Mouse (Mus musculus): ENCODE data around the gene Ccdc9b. TPM values are rescaled to one million over a fixed set of nuclear protein-coding genes. Genes with fewer than 3 reads are reported as not detected.

Gene Ccdc9b
- polyA plus RNA-seq, 1 experiment from 2014 or later: 0.36 TPM

DNA sequence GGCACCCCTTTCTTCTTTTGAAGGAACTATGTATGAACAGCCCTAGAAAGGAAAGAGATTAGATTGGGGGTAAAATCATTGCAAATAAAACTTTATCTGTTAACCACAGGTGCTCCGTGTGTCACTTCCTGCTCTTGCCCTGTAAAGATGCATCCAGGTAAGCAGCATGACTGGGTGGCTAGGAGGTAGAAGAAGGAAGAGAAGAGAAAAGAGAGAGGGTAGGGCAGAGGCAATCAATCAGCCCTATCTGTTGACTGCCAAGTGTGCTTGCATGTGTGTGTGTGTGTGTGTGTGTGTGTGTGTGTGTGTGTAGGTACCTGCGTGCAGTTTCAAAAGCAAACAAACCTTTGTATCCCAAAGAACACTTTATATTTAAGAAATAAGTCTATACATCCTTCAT is 12.1 kb upstream of the Ccdc9b start:
- DNase-seq (ENCODE audit: low spot score): no peak
- Histone ChIP-seq H3K4me3 (ENCODE audit: low read depth, low read length) (no peak overlapping the region), H3K4me1 (replicated peaks; ENCODE audit: control insufficient read depth, insufficient read depth, low read length) (no peaks in the 10 kb centered on the region; the same call in 1 of the 2 replicates), H3K27me3 (ENCODE audit: control insufficient read depth, insufficient read depth, low read length) (no peaks in the 10 kb centered on the region), H3K9ac (ENCODE audit: low read length) (no peak overlapping the region), H3K27ac (ENCODE audit: low read depth, low read length) (no peak overlapping the region), H3K36me3 (ENCODE audit: control insufficient read depth, insufficient read depth, low read length) (no peaks in the 10 kb centered on the region), H3K9me3 (ENCODE audit: control insufficient read depth, low read length) (no peaks in the 10 kb centered on the region), H3K4me2 (ENCODE audit: low read depth, low read length, severe bottlenecking) (no peak overlapping the region)
- 92% methylated on average over 2 of the region's 2 CpGs for WGBS
- no peak for ATAC-seq (replicated peaks; ENCODE audit: low FRiP score)

GRCm38 (mm10) chr2:118772158-118772874 is 9.9 kb upstream of the Ccdc9b start, which contains the start of gene Phgr1:
Gene Phgr1 (plus strand): TSS chr2:118772769.
- Histone ChIP-seq H3K9ac (ENCODE audit: low read length) (no peak within 1 kb of the TSS), H3K27me3 (ENCODE audit: control insufficient read depth, insufficient read depth, low read length) (no peaks in the 10 kb centered on the region), H3K36me3 (ENCODE audit: control insufficient read depth, insufficient read depth, low read length) (no peaks in the 10 kb centered on the region), H3K4me2 (ENCODE audit: low read depth, low read length, severe bottlenecking) (no peak within 1 kb of the TSS), H3K27ac (ENCODE audit: low read depth, low read length) (no peak within 1 kb of the TSS), H3K9me3 (ENCODE audit: control insufficient read depth, low read length) (no peaks in the 10 kb centered on the region), H3K4me1 (replicated peaks; ENCODE audit: control insufficient read depth, insufficient read depth, low read length) (no peaks in the 10 kb centered on the region), H3K4me3 (ENCODE audit: low read depth, low read length) (no peak within 1 kb of the TSS)
- WGBS: 85% methylated on average over 6 of the region's 6 CpGs
- DNase-seq (ENCODE audit: low spot score) (no peak), ATAC-seq (replicated peaks; ENCODE audit: low FRiP score) (no peak)

GRCm38 (mm10) chr2:118766041-118767033 is 3.9 kb upstream of the Ccdc9b start:
- no peak overlapping the region for H3K4me3 ChIP-seq (ENCODE audit: low read depth, low read length)
- no peak for ATAC-seq (replicated peaks; ENCODE audit: low FRiP score)
- H3K9ac ChIP-seq (ENCODE audit: low read length): no peak overlapping the region
- no peaks in the 10 kb centered on the region for H3K9me3 ChIP-seq (ENCODE audit: control insufficient read depth, low read length)
- DNase-seq (ENCODE audit: low spot score): no peak
- H3K27me3 ChIP-seq (ENCODE audit: control insufficient read depth, insufficient read depth, low read length): peaks cover 5% of the 10 kb centered on the region
- H3K36me3 ChIP-seq (ENCODE audit: control insufficient read depth, insufficient read depth, low read length): no peaks in the 10 kb centered on the region
- H3K4me2 ChIP-seq (ENCODE audit: low read depth, low read length, severe bottlenecking): no peak overlapping the region
- H3K27ac ChIP-seq (ENCODE audit: low read depth, low read length): no peak overlapping the region
- WGBS: 76% methylated on average over 10 of the region's 10 CpGs
- peaks cover 20% of the 10 kb centered on the region for H3K4me1 ChIP-seq (replicated peaks; ENCODE audit: control insufficient read depth, insufficient read depth, low read length)

- peaks cover 7% of the 10 kb centered on the region for H3K27me3 ChIP-seq (ENCODE audit: control insufficient read depth, insufficient read depth, low read length)
- H3K9ac ChIP-seq (ENCODE audit: low read length): no peak overlapping the region
- ATAC-seq (replicated peaks; ENCODE audit: low FRiP score): no peak
- H3K4me1 ChIP-seq (replicated peaks; ENCODE audit: control insufficient read depth, insufficient read depth, low read length): peaks cover 25% of the 10 kb centered on the region
- H3K9me3 ChIP-seq (ENCODE audit: control insufficient read depth, low read length): no peaks in the 10 kb centered on the region
- no peak for DNase-seq (ENCODE audit: low spot score)
- 87% methylated on average over 5 of the region's 5 CpGs for WGBS
- no peak overlapping the region for H3K27ac ChIP-seq (ENCODE audit: low read depth, low read length)
- no peak overlapping the region for H3K4me2 ChIP-seq (ENCODE audit: low read depth, low read length, severe bottlenecking)
- no peak overlapping the region for H3K4me3 ChIP-seq (ENCODE audit: low read depth, low read length)
- no peaks in the 10 kb centered on the region for H3K36me3 ChIP-seq (ENCODE audit: control insufficient read depth, insufficient read depth, low read length)
Observed at GRCm38 (mm10) chr2:118764875-118765274, 2.4 kb upstream of the Ccdc9b start.

DNA sequence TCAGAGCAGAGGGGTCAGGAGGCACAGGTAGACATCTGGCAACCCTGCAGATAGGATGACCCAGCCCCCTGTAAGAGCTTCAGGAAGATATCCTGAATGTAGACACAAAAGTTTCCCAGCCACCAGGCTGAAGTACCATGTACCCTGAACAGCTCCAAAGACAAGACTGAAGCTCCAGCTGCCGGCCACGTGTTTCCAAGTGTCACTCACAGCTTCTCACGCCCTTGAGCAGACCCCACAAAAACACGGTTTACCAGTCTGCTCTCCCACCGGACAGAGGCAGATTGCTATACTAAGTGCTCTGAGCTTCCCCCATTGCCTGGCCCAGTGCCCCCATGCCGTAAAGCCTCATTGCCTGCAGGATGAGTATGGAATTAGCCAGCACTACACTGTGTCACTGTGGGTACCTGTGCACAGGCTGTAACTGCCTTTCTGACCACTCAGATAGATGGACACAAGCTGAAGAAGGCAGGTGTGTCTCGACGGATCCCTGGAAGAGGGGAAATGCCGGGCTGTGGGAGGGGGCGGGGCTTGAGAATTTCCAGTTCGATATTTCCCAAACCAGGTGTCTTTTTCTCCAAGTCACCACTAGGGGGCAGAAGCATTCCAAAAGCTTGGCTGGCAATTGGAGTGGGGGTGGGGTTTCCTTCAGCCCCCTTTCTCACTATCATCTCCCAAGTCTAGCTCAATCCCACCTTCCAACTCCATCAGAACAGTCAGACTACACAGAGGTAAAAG is 1.8 kb upstream of the Ccdc9b start:
- H3K9ac ChIP-seq (ENCODE audit: low read length): no peak overlapping the region
- no peak overlapping the region for H3K4me3 ChIP-seq (ENCODE audit: low read depth, low read length)
- ATAC-seq (replicated peaks; ENCODE audit: low FRiP score) (no peak), DNase-seq (ENCODE audit: low spot score) (peak; percentile 74)
- H3K4me2 ChIP-seq (ENCODE audit: low read depth, low read length, severe bottlenecking): no peak overlapping the region
- no peaks in the 10 kb centered on the region for H3K9me3 ChIP-seq (ENCODE audit: control insufficient read depth, low read length)
- H3K27ac ChIP-seq (ENCODE audit: low read depth, low read length): no peak overlapping the region
- WGBS: 28% methylated on average over 11 of the region's 11 CpGs
- peaks cover 25% of the 10 kb centered on the region for H3K4me1 ChIP-seq (replicated peaks; ENCODE audit: control insufficient read depth, insufficient read depth, low read length)
- no peaks in the 10 kb centered on the region for H3K36me3 ChIP-seq (ENCODE audit: control insufficient read depth, insufficient read depth, low read length)
- H3K27me3 ChIP-seq (ENCODE audit: control insufficient read depth, insufficient read depth, low read length): peaks cover 7% of the 10 kb centered on the region

GRCm38 (mm10) chr2:118763469-118763868 is 1.0 kb upstream of the Ccdc9b start:
- Histone ChIP-seq H3K27me3 (ENCODE audit: control insufficient read depth, insufficient read depth, low read length) (peaks cover 7% of the 10 kb centered on the region), H3K4me1 (replicated peaks; ENCODE audit: control insufficient read depth, insufficient read depth, low read length) (peaks cover 25% of the 10 kb centered on the region), H3K9ac (ENCODE audit: low read length) (peak overlapping the region; percentile 23; the same call in 1 of the 2 replicates), H3K4me2 (ENCODE audit: low read depth, low read length, severe bottlenecking) (no peak overlapping the region), H3K27ac (ENCODE audit: low read depth, low read length) (no peak overlapping the region), H3K9me3 (ENCODE audit: control insufficient read depth, low read length) (no peaks in the 10 kb centered on the region), H3K36me3 (ENCODE audit: control insufficient read depth, insufficient read depth, low read length) (no peaks in the 10 kb centered on the region), H3K4me3 (ENCODE audit: low read depth, low read length) (no peak overlapping the region)
- no peak for DNase-seq (ENCODE audit: low spot score)
- no peak for ATAC-seq (replicated peaks; ENCODE audit: low FRiP score)
- WGBS: 76% methylated on average over 7 of the region's 7 CpGs

GRCm38 (mm10) chr2:118762784-118763148 is 305 bp upstream of the Ccdc9b start:
- Histone ChIP-seq H3K9me3 (ENCODE audit: control insufficient read depth, low read length) (no peaks in the 10 kb centered on the region), H3K36me3 (ENCODE audit: control insufficient read depth, insufficient read depth, low read length) (no peaks in the 10 kb centered on the region), H3K4me1 (replicated peaks; ENCODE audit: control insufficient read depth, insufficient read depth, low read length) (peaks cover 25% of the 10 kb centered on the region), H3K27me3 (ENCODE audit: control insufficient read depth, insufficient read depth, low read length) (peaks cover 7% of the 10 kb centered on the region), H3K4me3 (ENCODE audit: low read depth, low read length) (peak overlapping the region; percentile 5), H3K9ac (ENCODE audit: low read length) (peak overlapping the region; percentile 23; the same call in 1 of the 2 replicates), H3K27ac (ENCODE audit: low read depth, low read length) (peak overlapping the region; percentile 71; the same call in 1 of the 2 replicates), H3K4me2 (ENCODE audit: low read depth, low read length, severe bottlenecking) (peak overlapping the region; percentile 55)
- ATAC-seq (replicated peaks; ENCODE audit: low FRiP score) (no peak), DNase-seq (ENCODE audit: low spot score) (no peak)
- WGBS: 12% methylated on average over 10 of the region's 10 CpGs

- Histone ChIP-seq H3K4me1 (replicated peaks; ENCODE audit: control insufficient read depth, insufficient read depth, low read length) (peaks cover 25% of the 10 kb centered on the region), H3K27ac (ENCODE audit: low read depth, low read length) (no peak overlapping the region), H3K9me3 (ENCODE audit: control insufficient read depth, low read length) (no peaks in the 10 kb centered on the region), H3K9ac (ENCODE audit: low read length) (peak overlapping the region; percentile 57; the same call in 1 of the 2 replicates), H3K27me3 (ENCODE audit: control insufficient read depth, insufficient read depth, low read length) (peaks cover 7% of the 10 kb centered on the region), H3K4me2 (ENCODE audit: low read depth, low read length, severe bottlenecking) (peak overlapping the region; percentile 55; the same call in 1 of the 2 replicates), H3K36me3 (ENCODE audit: control insufficient read depth, insufficient read depth, low read length) (no peaks in the 10 kb centered on the region), H3K4me3 (ENCODE audit: low read depth, low read length) (no peak overlapping the region)
- 80% methylated on average over 12 of the region's 12 CpGs for WGBS
- DNase-seq (ENCODE audit: low spot score) (no peak), ATAC-seq (replicated peaks; ENCODE audit: low FRiP score) (no peak)
Observed at GRCm38 (mm10) chr2:118761358-118761757, 1.1 kb downstream of the Ccdc9b start.
